Mouse (Mus musculus): ENCODE results near the gene Nprl3. TPM values are rescaled to one million over a fixed set of nuclear protein-coding genes. Genes with fewer than 3 reads are reported as not detected.
A peak's percentile ranks its signal among the peaks of the same experiment; 100 is the strongest.

The Nprl3 gene
- polyA plus RNA-seq, 1 experiment from 2014 or later, result 50.2 TPM

GRCm38 (mm10) chr11:32230220-32230619 is 37.3 kb downstream of the Nprl3 start:
- Histone ChIP-seq H3K36me3 (ENCODE audit: insufficient read depth, low read length) (peaks cover 50% of the 10 kb centered on the region), H3K4me3 (ENCODE audit: low read length) (no peak overlapping the region)
- WGBS, result 91% methylated on average over 4 of the region's 4 CpGs

GRCm38 (mm10) chr11:32228292-32228845 is 39.1 kb downstream of the Nprl3 start:
- Histone ChIP-seq H3K9ac (replicated peaks; ENCODE audit: low read length) (no peak overlapping the region), H3K4me2 (replicated peaks; ENCODE audit: low read depth, low read length) (no peak overlapping the region), H3K27ac (ENCODE audit: low read length) (no peak overlapping the region), H3K36me3 (ENCODE audit: insufficient read depth, low read length) (peaks cover 33% of the 10 kb centered on the region), H3K27me3 (ENCODE audit: insufficient read depth, low read length) (no peaks in the 10 kb centered on the region), H3K4me1 (ENCODE audit: insufficient read depth, low read length) (peaks cover 37% of the 10 kb centered on the region), H3K4me3 (ENCODE audit: low read length) (no peak overlapping the region), H3K9me3 (ENCODE audit: low read length) (no peaks in the 10 kb centered on the region)
- no peak for ATAC-seq (ENCODE audit: low FRiP score, low TSS enrichment)
- 91% methylated on average over 3 of the region's 3 CpGs for WGBS

More at GRCm38 (mm10) chr11:32230220-32230619, 37.3 kb downstream of the Nprl3 start:
- no peak for ATAC-seq (ENCODE audit: low FRiP score, low TSS enrichment)
- Histone ChIP-seq H3K9me3 (ENCODE audit: low read length) (no peaks in the 10 kb centered on the region), H3K4me2 (replicated peaks; ENCODE audit: low read depth, low read length) (no peak overlapping the region), H3K4me1 (ENCODE audit: insufficient read depth, low read length) (peaks cover 26% of the 10 kb centered on the region), H3K27me3 (ENCODE audit: insufficient read depth, low read length) (no peaks in the 10 kb centered on the region), H3K9ac (replicated peaks; ENCODE audit: low read length) (no peak overlapping the region), H3K27ac (ENCODE audit: low read length) (no peak overlapping the region)

- H3K27me3 ChIP-seq (ENCODE audit: insufficient read depth, low read length), result no peaks in the 10 kb centered on the region
- no peak overlapping the region; the same call in none of the 2 replicates for H3K9ac ChIP-seq (replicated peaks; ENCODE audit: low read length)
- 83% methylated on average over 9 of the region's 9 CpGs for WGBS
- no peak overlapping the region for H3K27ac ChIP-seq (ENCODE audit: low read length)
- no peak overlapping the region for H3K4me3 ChIP-seq (ENCODE audit: low read length)
- peaks cover 25% of the 10 kb centered on the region for H3K36me3 ChIP-seq (ENCODE audit: insufficient read depth, low read length)
- no peaks in the 10 kb centered on the region for H3K9me3 ChIP-seq (ENCODE audit: low read length)
- no peak for ATAC-seq (ENCODE audit: low FRiP score, low TSS enrichment)
- H3K4me1 ChIP-seq (ENCODE audit: insufficient read depth, low read length), result peaks cover 42% of the 10 kb centered on the region
- 0 out of 2 replicates have a peak overlapping the region, but pooled peaks have one; percentile 72 for H3K4me2 ChIP-seq (replicated peaks; ENCODE audit: low read depth, low read length)
Measured at GRCm38 (mm10) chr11:32227555-32227954, 40.0 kb downstream of the Nprl3 start.

- H3K27ac ChIP-seq (ENCODE audit: low read length), result peak overlapping the region; percentile 89
- H3K4me3 ChIP-seq (ENCODE audit: low read length), result peak overlapping the region; percentile 71
- peaks cover 46% of the 10 kb centered on the region for H3K4me1 ChIP-seq (ENCODE audit: insufficient read depth, low read length)
- WGBS, result 50% methylated on average over 1 of the region's 1 CpGs
- no peaks in the 10 kb centered on the region for H3K9me3 ChIP-seq (ENCODE audit: low read length)
- ATAC-seq (ENCODE audit: low FRiP score, low TSS enrichment), result no peak
- H3K36me3 ChIP-seq (ENCODE audit: insufficient read depth, low read length), result peaks cover 21% of the 10 kb centered on the region; the same call in 1 of the 2 replicates
- no peaks in the 10 kb centered on the region for H3K27me3 ChIP-seq (ENCODE audit: insufficient read depth, low read length)
- peak overlapping the region; percentile 90 for H3K9ac ChIP-seq (replicated peaks; ENCODE audit: low read length)
- peak overlapping the region; percentile 72 for H3K4me2 ChIP-seq (replicated peaks; ENCODE audit: low read depth, low read length)
Measured at GRCm38 (mm10) chr11:32227041-32227440, 40.5 kb downstream of the Nprl3 start.

DNA sequence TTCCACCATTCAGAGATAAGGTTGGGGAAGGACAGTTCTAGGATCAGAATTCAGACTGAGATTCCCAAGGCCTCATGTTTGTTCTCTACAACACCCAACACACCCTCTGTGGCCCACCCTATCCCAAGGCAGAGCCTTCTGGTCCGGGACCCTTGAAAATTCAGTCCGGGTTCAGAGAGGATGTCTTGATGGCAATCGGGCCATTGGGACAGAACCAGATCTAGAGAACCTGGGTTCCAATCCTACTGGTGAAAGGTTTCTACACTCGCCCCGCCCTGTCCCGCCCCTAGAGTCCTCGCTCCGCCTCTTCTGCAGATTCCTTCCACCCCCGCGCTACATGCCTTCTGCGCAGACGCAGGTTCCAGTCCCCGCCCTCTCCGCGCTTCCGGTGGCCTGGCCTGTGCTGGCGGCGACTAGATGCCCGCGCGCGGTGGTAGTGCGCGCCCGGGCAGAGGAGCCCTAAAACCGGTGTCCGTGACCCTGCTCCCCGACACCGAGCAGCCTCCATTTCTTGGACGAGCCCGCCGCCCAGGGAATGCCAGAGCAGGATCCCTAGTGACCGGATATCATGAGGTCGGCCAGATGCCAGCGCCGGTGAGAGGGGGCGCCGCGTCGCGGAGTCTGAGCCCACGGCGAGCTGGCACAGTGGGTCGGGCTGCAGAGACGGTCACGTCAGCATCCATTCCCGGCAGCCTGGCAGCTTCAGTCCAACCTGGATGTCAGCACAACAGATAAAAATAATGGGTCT is 41.2 kb downstream of the Nprl3 start, which contains the start of gene Mpg:
Gene Mpg, plus strand, starts transcription at position 382 of the 748 bp plus-strand sequence.
- WGBS, result 3% methylated on average over 47 of the region's 47 CpGs
- peaks cover 19% of the 10 kb centered on the region; the same call in 1 of the 2 replicates for H3K36me3 ChIP-seq (ENCODE audit: insufficient read depth, low read length)
- H3K4me1 ChIP-seq (ENCODE audit: insufficient read depth, low read length), result peaks cover 46% of the 10 kb centered on the region
- ATAC-seq (ENCODE audit: low FRiP score, low TSS enrichment), result peak; percentile 77
- H3K27ac ChIP-seq (ENCODE audit: low read length), result peak within 1 kb of the TSS; percentile 89
- peak within 1 kb of the TSS; percentile 72 for H3K4me2 ChIP-seq (replicated peaks; ENCODE audit: low read depth, low read length)
- H3K27me3 ChIP-seq (ENCODE audit: insufficient read depth, low read length), result no peaks in the 10 kb centered on the region
- H3K9me3 ChIP-seq (ENCODE audit: low read length), result no peaks in the 10 kb centered on the region
- H3K4me3 ChIP-seq (ENCODE audit: low read length), result peak within 1 kb of the TSS; percentile 71
- H3K9ac ChIP-seq (replicated peaks; ENCODE audit: low read length), result peak within 1 kb of the TSS; percentile 90

- peaks cover 13% of the 10 kb centered on the region; the same call in 1 of the 2 replicates for H3K36me3 ChIP-seq (ENCODE audit: insufficient read depth, low read length)
- WGBS, result 54% methylated on average over 7 of the region's 7 CpGs
- peak overlapping the region; percentile 14 for H3K4me2 ChIP-seq (replicated peaks; ENCODE audit: low read depth, low read length)
- H3K4me1 ChIP-seq (ENCODE audit: insufficient read depth, low read length), result peaks cover 54% of the 10 kb centered on the region
- peak overlapping the region; percentile 22; the same call in 1 of the 2 replicates for H3K9ac ChIP-seq (replicated peaks; ENCODE audit: low read length)
- peak overlapping the region; percentile 89 for H3K27ac ChIP-seq (ENCODE audit: low read length)
- no peaks in the 10 kb centered on the region for H3K27me3 ChIP-seq (ENCODE audit: insufficient read depth, low read length)
- H3K9me3 ChIP-seq (ENCODE audit: low read length), result no peaks in the 10 kb centered on the region
- H3K4me3 ChIP-seq (ENCODE audit: low read length), result no peak overlapping the region
- ATAC-seq (ENCODE audit: low FRiP score, low TSS enrichment), result no peak
Measured at GRCm38 (mm10) chr11:32225222-32226104, 42.0 kb downstream of the Nprl3 start.

DNA sequence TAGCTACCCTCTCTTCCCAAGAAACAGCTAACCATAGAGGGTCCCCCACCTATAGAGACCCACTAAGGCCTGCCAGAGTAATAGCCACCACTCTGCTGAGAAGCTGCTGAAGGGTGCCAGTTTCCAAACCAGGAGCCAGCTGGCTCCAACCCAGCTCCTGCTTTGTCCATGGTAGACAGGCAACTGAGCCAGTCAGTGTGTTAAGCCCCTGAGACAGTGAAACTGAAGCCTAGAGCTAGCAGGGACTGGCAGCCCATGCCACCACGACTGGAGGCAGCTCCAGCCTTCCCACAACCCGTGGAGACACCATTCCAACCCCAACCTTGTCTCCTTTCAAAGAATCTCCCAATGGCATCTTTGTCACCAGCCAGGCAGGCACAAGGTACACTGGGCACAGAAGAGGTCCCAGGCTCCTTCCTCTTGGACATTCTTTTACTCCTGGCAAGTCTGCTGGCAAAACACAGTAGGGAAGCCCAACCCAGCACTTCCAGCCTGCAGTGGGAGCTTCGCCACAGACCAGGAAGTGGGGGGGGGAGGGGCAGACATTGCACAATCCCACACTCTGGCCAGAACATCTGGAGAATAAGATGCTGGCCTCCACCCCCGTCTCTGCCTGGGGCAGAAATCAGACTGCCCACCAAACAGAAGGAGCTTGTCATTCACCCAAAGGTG is 42.9 kb downstream of the Nprl3 start:
- H3K27ac ChIP-seq (ENCODE audit: low read length), result peak overlapping the region; percentile 89
- H3K4me3 ChIP-seq (ENCODE audit: low read length), result no peak overlapping the region
- H3K4me2 ChIP-seq (replicated peaks; ENCODE audit: low read depth, low read length), result peak overlapping the region; percentile 14
- no peaks in the 10 kb centered on the region for H3K9me3 ChIP-seq (ENCODE audit: low read length)
- peaks cover 61% of the 10 kb centered on the region for H3K4me1 ChIP-seq (ENCODE audit: insufficient read depth, low read length)
- no peaks in the 10 kb centered on the region for H3K27me3 ChIP-seq (ENCODE audit: insufficient read depth, low read length)
- 19% methylated on average over 4 of the region's 4 CpGs for WGBS
- peaks cover 8% of the 10 kb centered on the region; the same call in 1 of the 2 replicates for H3K36me3 ChIP-seq (ENCODE audit: insufficient read depth, low read length)
- no peak overlapping the region for H3K9ac ChIP-seq (replicated peaks; ENCODE audit: low read length)
- no peak for ATAC-seq (ENCODE audit: low FRiP score, low TSS enrichment)

DNA sequence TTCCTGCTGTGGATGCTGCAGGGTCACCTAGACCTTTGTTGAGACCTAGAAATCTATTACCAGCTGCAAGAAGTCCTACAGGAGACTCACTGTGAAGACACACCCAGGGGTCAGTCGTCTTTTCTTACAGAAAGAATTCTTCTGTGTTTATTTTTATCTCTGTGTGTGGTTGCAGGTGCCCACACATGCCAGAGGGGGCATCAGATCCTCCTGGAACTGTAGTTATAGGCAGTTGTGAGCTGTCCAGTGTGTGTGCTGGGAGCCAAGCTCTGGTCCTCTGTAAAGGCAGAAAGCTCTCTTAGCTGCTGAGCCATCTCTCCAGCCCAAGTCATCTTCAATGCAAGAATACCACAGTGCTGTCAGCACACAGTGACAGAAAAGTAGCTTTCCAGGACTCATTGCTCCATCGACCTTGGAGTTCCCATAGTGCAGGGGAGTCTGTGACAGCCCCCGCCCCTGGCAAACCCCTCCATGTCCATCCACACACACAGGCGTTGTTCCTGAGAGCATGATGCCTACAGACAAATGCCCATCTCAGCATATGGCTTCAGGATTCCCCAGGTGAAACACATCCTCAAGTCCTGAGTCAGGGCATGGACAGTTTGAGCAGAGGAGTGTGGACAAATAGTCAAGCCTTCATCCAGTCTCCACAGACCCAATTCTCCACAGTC is 44.1 kb downstream of the Nprl3 start:
- ATAC-seq (ENCODE audit: low FRiP score, low TSS enrichment), result no peak
- Histone ChIP-seq H3K4me3 (ENCODE audit: low read length) (no peak overlapping the region), H3K27ac (ENCODE audit: low read length) (no peak overlapping the region; the same call in 1 of the 2 replicates), H3K9ac (replicated peaks; ENCODE audit: low read length) (no peak overlapping the region), H3K36me3 (ENCODE audit: insufficient read depth, low read length) (peaks cover 8% of the 10 kb centered on the region; the same call in 1 of the 2 replicates), H3K4me2 (replicated peaks; ENCODE audit: low read depth, low read length) (no peak overlapping the region), H3K9me3 (ENCODE audit: low read length) (no peaks in the 10 kb centered on the region), H3K4me1 (ENCODE audit: insufficient read depth, low read length) (peaks cover 65% of the 10 kb centered on the region), H3K27me3 (ENCODE audit: insufficient read depth, low read length) (no peaks in the 10 kb centered on the region)
- 74% methylated on average over 4 of the region's 4 CpGs for WGBS
